Mouse (Mus musculus) kidney, postnatal 0 days (tissue): ENCODE results near the gene Cables2. TPM values are rescaled to one million over a fixed set of nuclear protein-coding genes. Genes with fewer than 3 reads are reported as not detected.

Source experiments
- ATAC-seq: fragments of 200-750 bp; cut with Nextera tagmentation; replicated peaks from 2 replicates; pipeline ENCODE4 v1.8.0; 2017; ENCODE audit warnings: low read depth, moderate number of reproducible peaks, moderate TSS enrichment, moderate library complexity; ENCODE audit not compliant: low FRiP score
- DNase-seq: peaks from one replicate; pipeline ENCODE4 v3.0.0-alpha.2; 2016; ENCODE audit warnings: low spot score
- H3K27ac ChIP-seq: fragments of 300-500 bp; sonication (generic); 2 replicates; pipeline ENCODE4 v1.5.1; 2014; ENCODE audit warnings: mild to moderate bottlenecking
- H3K27me3 ChIP-seq: fragments of 300-500 bp; sonication (generic); 2 replicates; pipeline ENCODE4 v1.6.1; 2014; ENCODE audit warnings: low read length, mixed read lengths; ENCODE audit not compliant: insufficient read depth
- H3K36me3 ChIP-seq: fragments of 300-500 bp; sonication (generic); 2 replicates; pipeline ENCODE4 v1.6.1; 2014; ENCODE audit warnings: low read length, mixed read lengths; ENCODE audit not compliant: insufficient read depth
- H3K4me1 ChIP-seq: fragments of 300-500 bp; sonication (generic); replicated peaks from 2 replicates; pipeline ENCODE4 v1.6.1; 2014; ENCODE audit warnings: antibody characterized with exemption, low read length, mixed read lengths; ENCODE audit not compliant: insufficient read depth
- H3K4me2 ChIP-seq: fragments of 300-500 bp; sonication (generic); 2 replicates; pipeline ENCODE4 v1.6.1; 2014; ENCODE audit warnings: mild to moderate bottlenecking, low read length, moderate library complexity, mixed read lengths
- H3K4me3 ChIP-seq: fragments of 300-500 bp; sonication (generic); replicated peaks from 2 replicates; pipeline ENCODE4 v1.5.1; 2014; ENCODE audit warnings: low read depth, low read length
- H3K9ac ChIP-seq: fragments of 300-500 bp; sonication (generic); 2 replicates; pipeline ENCODE4 v1.6.1; 2014; ENCODE audit warnings: low read depth, low read length
- H3K9me3 ChIP-seq: fragments of 300-500 bp; sonication (generic); replicated peaks from 2 replicates; pipeline ENCODE4 v1.6.1; 2016; ENCODE audit warnings: low read length, inconsistent platforms, mixed read lengths
- CTCF ChIP-seq: IDR thresholded peaks from 2 replicates; pipeline ENCODE4 v1.5.1; 2016; ENCODE audit warnings: antibody characterized with exemption, low read depth, mild to moderate bottlenecking, moderate library complexity
- WGBS: fragments of 180-500 bp; shearing (Covaris S2); extraction: QIAGEN DNeasy Blood & Tissue Kit; methylation state at CpG from one replicate; pipeline ENCODE4 v1.1.7; 2014; 5-methylcytosine and 5-hydroxymethylcytosine counted together
- polyA plus RNA-seq: library from polyadenylated mRNA; unstranded; fragments of >200 nt; fragmentation: Nextera tagmentation; extraction: Ambion mirVana; gene quantifications from 2 replicates; pipeline ENCODE4 v1.2.1, GENCODE M21; 2015

The Cables2 gene
- polyA plus RNA-seq, 1 experiment from 2014 or later, result 13.1 TPM

DNA sequence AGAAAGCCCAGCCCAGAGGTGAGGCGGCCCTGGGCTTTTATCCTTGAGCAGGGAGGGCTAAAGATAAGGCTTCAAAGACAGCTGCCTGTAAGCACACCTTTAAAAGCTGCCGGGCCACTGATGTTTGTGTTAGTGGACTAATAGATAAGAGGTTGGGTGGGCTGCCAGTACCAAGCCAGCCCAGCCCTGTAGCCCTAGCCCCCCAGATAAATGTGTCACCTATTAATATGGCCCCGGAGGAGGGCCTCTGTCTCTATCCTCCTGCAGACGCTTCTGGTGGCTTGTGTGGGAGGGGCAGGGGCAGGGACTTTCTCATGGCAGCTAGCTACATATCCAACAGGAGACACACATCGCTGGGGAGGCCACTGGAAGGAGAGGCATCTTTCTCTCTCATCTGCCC is 27.5 kb upstream of the Cables2 start:
- H3K9ac ChIP-seq, result no peak overlapping the region
- no peaks in the 10 kb centered on the region for H3K36me3 ChIP-seq
- TF ChIP-seq CTCF, result no peak
- no peak overlapping the region for H3K4me2 ChIP-seq
- no peak overlapping the region for H3K4me3 ChIP-seq
- no peaks in the 10 kb centered on the region for H3K9me3 ChIP-seq
- no peak for DNase-seq
- no peaks in the 10 kb centered on the region for H3K4me1 ChIP-seq
- H3K27ac ChIP-seq, result no peak overlapping the region
- 35% methylated on average over 5 of the region's 5 CpGs for WGBS
- no peaks in the 10 kb centered on the region for H3K27me3 ChIP-seq
- ATAC-seq, result no peak

DNA sequence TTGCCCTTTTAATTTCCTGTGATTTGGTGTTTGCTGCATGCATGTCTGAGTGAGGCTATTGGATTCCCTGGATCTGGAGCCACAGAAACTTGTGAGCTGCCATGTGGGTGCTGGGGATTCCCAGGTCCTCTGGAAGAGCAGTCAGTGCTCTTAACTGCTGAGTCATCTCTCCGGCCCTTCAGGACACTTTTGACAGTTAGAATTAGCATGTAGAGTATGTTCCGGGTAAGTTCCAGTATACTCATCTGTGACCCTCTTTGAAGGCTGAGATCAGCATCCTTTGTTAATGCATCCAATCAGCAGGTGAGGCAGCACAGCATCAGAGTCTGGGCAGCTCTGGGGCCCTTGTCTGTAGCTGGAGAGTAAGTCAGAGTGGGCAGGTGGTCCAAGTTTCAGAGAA is 27.0 kb upstream of the Cables2 start:
- no peak for DNase-seq
- H3K27me3 ChIP-seq, result no peaks in the 10 kb centered on the region
- H3K4me2 ChIP-seq, result no peak overlapping the region
- 64% methylated on average over 2 of the region's 2 CpGs for WGBS
- no peaks in the 10 kb centered on the region for H3K9me3 ChIP-seq
- H3K4me3 ChIP-seq, result no peak overlapping the region
- H3K4me1 ChIP-seq, result no peaks in the 10 kb centered on the region
- H3K9ac ChIP-seq, result no peak overlapping the region
- no peak for ATAC-seq
- no peak for TF ChIP-seq CTCF
- H3K27ac ChIP-seq, result no peak overlapping the region
- H3K36me3 ChIP-seq, result no peaks in the 10 kb centered on the region

DNA sequence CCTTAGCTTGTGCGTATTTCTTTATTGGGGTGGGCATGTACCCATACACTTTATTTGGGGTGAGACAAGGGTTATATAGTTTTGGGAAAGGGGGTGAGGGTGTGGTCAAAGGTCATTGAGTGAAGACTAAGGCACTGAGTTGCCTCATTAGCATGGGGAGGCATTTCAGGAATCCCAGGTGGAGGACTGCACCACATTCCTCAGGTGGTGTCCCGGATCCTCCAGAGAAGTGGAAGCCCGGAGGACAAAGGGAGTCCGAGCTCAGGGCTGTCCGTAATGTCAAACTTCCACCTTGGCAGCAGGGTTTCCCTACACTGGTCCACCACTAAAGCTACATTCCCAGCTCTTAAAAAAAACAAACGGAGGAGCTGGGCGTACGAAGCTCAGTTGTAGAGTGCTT is 19.6 kb upstream of the Cables2 start:
- WGBS, result 63% methylated on average over 8 of the region's 8 CpGs
- no peaks in the 10 kb centered on the region for H3K9me3 ChIP-seq
- no peak overlapping the region for H3K9ac ChIP-seq
- H3K27me3 ChIP-seq, result no peaks in the 10 kb centered on the region
- H3K4me3 ChIP-seq, result no peak overlapping the region
- no peaks in the 10 kb centered on the region for H3K4me1 ChIP-seq
- ATAC-seq, result no peak
- H3K36me3 ChIP-seq, result no peaks in the 10 kb centered on the region
- no peak for DNase-seq
- no peak overlapping the region for H3K27ac ChIP-seq
- TF ChIP-seq CTCF, result no peak
- no peak overlapping the region for H3K4me2 ChIP-seq

DNA sequence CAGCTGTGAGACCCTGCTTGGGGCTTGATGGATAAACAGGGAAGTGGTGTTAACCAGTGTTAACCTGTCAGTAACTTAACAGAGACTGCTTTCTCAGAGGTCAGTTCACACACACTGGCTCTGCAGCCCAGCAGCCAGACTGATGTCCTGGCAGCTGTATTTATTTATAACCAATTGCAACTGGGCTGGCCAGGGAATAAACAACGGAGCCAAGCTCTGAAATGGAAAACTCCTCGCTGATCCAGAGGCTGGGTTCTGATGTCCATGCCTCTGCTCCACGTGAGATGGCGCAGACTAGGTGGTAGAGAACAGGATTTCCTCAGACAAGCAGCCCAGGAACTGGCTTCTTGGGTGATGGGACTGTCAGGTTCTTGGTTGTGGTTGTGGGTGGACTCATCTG is 18.7 kb upstream of the Cables2 start:
- H3K4me1 ChIP-seq, result no peaks in the 10 kb centered on the region
- H3K36me3 ChIP-seq, result no peaks in the 10 kb centered on the region
- no peaks in the 10 kb centered on the region for H3K27me3 ChIP-seq
- no peak overlapping the region for H3K9ac ChIP-seq
- TF ChIP-seq CTCF, result no peak
- WGBS, result 68% methylated on average over 4 of the region's 4 CpGs
- no peak overlapping the region for H3K4me2 ChIP-seq
- no peak overlapping the region for H3K4me3 ChIP-seq
- no peak for ATAC-seq
- H3K9me3 ChIP-seq, result no peaks in the 10 kb centered on the region
- DNase-seq, result no peak
- no peak overlapping the region for H3K27ac ChIP-seq

DNA sequence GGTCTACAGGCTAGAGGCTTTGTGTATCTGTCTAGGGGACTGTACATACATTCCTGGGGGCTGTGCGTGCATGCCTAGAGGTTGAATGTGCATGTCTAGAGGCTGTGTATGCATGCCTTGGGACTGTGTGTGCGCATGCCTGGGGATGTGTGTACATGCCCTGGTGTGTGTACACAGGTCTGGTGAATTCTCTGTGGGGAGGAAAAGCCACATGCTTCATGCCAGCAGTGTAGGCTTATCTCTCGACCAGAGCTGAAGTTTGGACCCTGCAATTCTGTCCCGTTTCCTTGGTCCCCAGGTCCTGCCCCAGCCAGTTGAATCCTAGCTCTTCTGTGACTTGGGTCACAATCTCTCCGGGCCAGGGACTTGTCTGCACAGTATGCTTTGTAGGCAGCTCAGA is 18.3 kb upstream of the Cables2 start:
- DNase-seq (no peak), ATAC-seq (no peak)
- Histone ChIP-seq H3K4me1 (no peaks in the 10 kb centered on the region), H3K27me3 (no peaks in the 10 kb centered on the region), H3K9me3 (no peaks in the 10 kb centered on the region), H3K4me2 (no peak overlapping the region), H3K27ac (no peak overlapping the region), H3K36me3 (no peaks in the 10 kb centered on the region), H3K4me3 (no peak overlapping the region), H3K9ac (no peak overlapping the region)
- no peak for TF ChIP-seq CTCF
- WGBS, result 74% methylated on average over 5 of the region's 5 CpGs

DNA sequence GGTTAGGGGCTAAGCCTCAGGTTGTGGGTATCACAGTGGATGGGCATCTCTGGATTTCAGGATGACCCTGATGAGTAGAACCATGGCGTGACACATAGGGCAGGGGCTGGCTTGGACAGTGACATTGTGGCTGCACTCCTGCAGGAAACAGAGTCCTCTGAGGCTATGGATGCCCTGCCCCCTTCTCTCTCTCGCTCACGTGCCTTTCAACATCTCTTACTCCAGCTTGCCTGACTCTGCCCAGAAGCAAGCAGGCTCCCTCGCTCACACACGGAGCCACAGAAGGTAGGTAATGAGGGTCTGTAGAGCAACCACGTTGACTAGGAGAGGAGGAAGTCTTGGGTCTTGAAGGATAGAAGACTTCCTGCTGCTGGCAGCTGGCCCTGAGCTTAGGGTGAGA is 17.2 kb upstream of the Cables2 start:
- TF ChIP-seq CTCF, result no peak
- Histone ChIP-seq H3K27ac (peak overlapping the region; percentile 27; the same call in 1 of the 2 replicates), H3K36me3 (no peaks in the 10 kb centered on the region), H3K9me3 (no peaks in the 10 kb centered on the region), H3K9ac (no peak overlapping the region), H3K4me1 (no peaks in the 10 kb centered on the region), H3K27me3 (no peaks in the 10 kb centered on the region), H3K4me3 (no peak overlapping the region), H3K4me2 (no peak overlapping the region)
- DNase-seq (no peak), ATAC-seq (no peak)
- 66% methylated on average over 6 of the region's 6 CpGs for WGBS

DNA sequence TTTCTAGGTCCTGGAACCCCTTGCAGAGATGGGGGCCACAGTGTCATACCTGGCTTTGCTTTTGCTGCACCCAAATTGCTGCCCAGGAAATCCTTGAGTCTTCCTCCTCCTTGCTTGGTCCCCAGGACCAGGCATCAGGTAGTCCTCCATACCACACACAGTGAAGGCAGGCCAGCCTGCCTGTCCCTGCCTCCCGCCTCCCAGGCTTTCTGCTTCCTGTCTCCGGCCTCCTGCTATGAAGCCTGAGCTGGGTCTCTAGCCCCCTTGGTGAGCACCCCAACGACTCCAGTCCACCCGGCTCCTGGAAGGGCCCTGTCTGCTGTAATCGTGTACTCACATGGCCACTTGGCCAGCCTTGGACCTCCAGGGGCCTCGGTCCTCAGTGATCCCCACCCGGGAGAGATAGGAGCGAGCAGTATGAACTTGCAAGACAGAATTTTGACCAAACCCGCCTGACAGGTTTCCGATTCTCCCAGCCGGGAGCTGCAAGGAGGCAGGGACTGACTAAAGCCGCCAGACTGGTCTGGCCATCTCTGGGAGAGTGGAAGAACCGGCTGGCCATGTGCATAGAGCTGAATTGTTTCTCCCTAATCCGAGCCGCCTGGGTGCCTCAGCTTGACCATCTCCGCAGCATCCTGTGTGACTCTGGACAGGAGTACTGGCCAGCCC is 16.3 kb upstream of the Cables2 start, which contains the start of gene Rbbp8nl:
Gene Rbbp8nl, minus strand, starts transcription at position 440 of the 669 bp plus-strand sequence.
- Histone ChIP-seq H3K36me3 (no peaks in the 10 kb centered on the region), H3K4me2 (no peak within 1 kb of the TSS), H3K9me3 (no peaks in the 10 kb centered on the region), H3K27ac (peak within 1 kb of the TSS; percentile 64; the same call in 1 of the 2 replicates), H3K4me3 (no peak within 1 kb of the TSS), H3K4me1 (no peaks in the 10 kb centered on the region), H3K9ac (no peak within 1 kb of the TSS), H3K27me3 (no peaks in the 10 kb centered on the region)
- DNase-seq, result no peak
- peak; percentile 47; the same call in 1 of the 2 replicates for ATAC-seq
- no peak for TF ChIP-seq CTCF
- 40% methylated on average over 16 of the region's 16 CpGs for WGBS
